Mouse (Mus musculus) layer of hippocampus, postnatal 25 days (tissue): ENCODE measurements around the gene Ftl1. TPM values are rescaled to one million over a fixed set of nuclear protein-coding genes. Genes with fewer than 3 reads are reported as not detected.
A peak's percentile ranks its signal among the peaks of the same experiment; 100 is the strongest.
"Not testable (repeated sequence)": the region's sequence is repeated elsewhere in the genome, so short reads cannot be mapped to it uniquely, and the experiment has no call there.

Experiments used
- DNase-seq, 2 experiments: peaks; one replicate each; pipeline ENCODE4 v3.0.0; 2022; ENCODE audit warnings: mixed read lengths in 2 of 2, low spot score in 1 of 2; ENCODE audit errors: extremely low spot score in 1 of 2
- total RNA-seq, 2 experiments: library from RNA; stranded (reverse); gene quantifications; 2 replicates each; pipeline ENCODE4 v1.2.3; 2021

Gene Ftl1
- total RNA-seq, 2 experiments from 2014 or later = 204 to 228 TPM

GRCm38 (mm10) chr7:45478774-45479173 is 19.1 kb upstream of the Ftl1 start:
- DNase-seq = no peak

GRCm38 (mm10) chr7:45477003-45477402 is 17.3 kb upstream of the Ftl1 start:
- peak; percentile 26 to 53 for DNase-seq

GRCm38 (mm10) chr7:45476453-45476852 is 16.8 kb upstream of the Ftl1 start:
- no peak for DNase-seq

- no peak for DNase-seq
Observed at GRCm38 (mm10) chr7:45475291-45475969, 15.7 kb upstream of the Ftl1 start.

- DNase-seq = peak in 1 of 2 experiments; percentile 84
Observed at GRCm38 (mm10) chr7:45470869-45471268, 11.2 kb upstream of the Ftl1 start.

GRCm38 (mm10) chr7:45467090-45467670 is 7.5 kb upstream of the Ftl1 start:
- DNase-seq = no peak

- DNase-seq = peak; percentile 89 to 90
Observed at GRCm38 (mm10) chr7:45466283-45467089, 6.8 kb upstream of the Ftl1 start, which contains the start of gene Bax. Gene Bax (minus strand): TSS chr7:45466898.

GRCm38 (mm10) chr7:45465549-45465948 is 5.9 kb upstream of the Ftl1 start:
- DNase-seq = peak in 1 of 2 experiments; percentile 19

- no peak for DNase-seq
Observed at GRCm38 (mm10) chr7:45465112-45465511, 5.4 kb upstream of the Ftl1 start.

- no peak for DNase-seq
Observed at GRCm38 (mm10) chr7:45463987-45464778, 4.5 kb upstream of the Ftl1 start.

GRCm38 (mm10) chr7:45462868-45463267 is 3.2 kb upstream of the Ftl1 start:
- not testable (repeated sequence) for DNase-seq

- DNase-seq = no peak
Observed at GRCm38 (mm10) chr7:45462325-45462724, 2.6 kb upstream of the Ftl1 start.

GRCm38 (mm10) chr7:45461781-45462180 is 2.1 kb upstream of the Ftl1 start:
- DNase-seq = no peak

- DNase-seq = no peak
Observed at GRCm38 (mm10) chr7:45461326-45461725, 1.6 kb upstream of the Ftl1 start.

- DNase-seq = no peak
Observed at GRCm38 (mm10) chr7:45460860-45461314, 1.2 kb upstream of the Ftl1 start.

- DNase-seq = peak in 1 of 2 experiments; percentile 18
Observed at GRCm38 (mm10) chr7:45460377-45460776, 693 bp upstream of the Ftl1 start.

- peak; percentile 73 to 81 for DNase-seq
Observed at GRCm38 (mm10) chr7:45458748-45459563, 728 bp downstream of the Ftl1 start.

GRCm38 (mm10) chr7:45457204-45458060 is 2.3 kb downstream of the Ftl1 start:
- no peak for DNase-seq
